8 mouse cellular contexts compared by ENCODE assay signal in the genomic region with DNA sequence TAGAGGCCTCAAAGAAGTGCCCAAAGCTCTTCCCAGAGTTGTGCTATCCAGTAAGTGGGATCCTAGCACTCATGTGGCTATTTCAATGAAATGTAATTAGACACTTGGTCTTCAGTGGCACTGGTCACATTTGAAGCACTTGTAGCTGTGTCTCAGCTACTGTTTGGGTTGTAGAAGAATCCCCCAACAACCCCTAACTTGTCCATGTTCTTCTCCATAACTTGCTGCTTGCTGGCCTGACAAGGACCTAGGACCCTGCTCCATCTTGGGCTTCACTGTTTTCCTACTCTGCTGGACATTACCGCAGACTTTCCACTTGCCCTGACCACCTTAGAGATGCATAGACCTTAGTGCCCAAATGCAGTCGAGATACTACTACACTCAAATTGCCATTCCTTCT. TPM values are rescaled to one million over a fixed set of nuclear protein-coding genes. Genes with fewer than 3 reads are reported as not detected.
A peak's percentile ranks its signal among the peaks of the same experiment; 100 is the strongest.
DNase-seq lines count a peak whose midpoint lies in the region; ATAC-seq and TF ChIP-seq lines count a peak whose summit lies in the region.

No protein-coding gene starts in this region.

- peak overlapping the region; percentile 51 for H3ac ChIP-seq in myocyte (ENCODE audit: control insufficient read depth, insufficient read length)

- no peak for TF ChIP-seq CTCF in liver, adult 2 months (IDR thresholded peaks at IDR 0.05; ENCODE audit: low read depth, low read length)
- TF ChIP-seq CTCF in hindbrain, postnatal 0 days (IDR thresholded peaks at IDR 0.05; ENCODE audit: low read depth): no peak

- H3K79me2 ChIP-seq in liver, adult 2 months (ENCODE audit: control insufficient read depth, insufficient read depth, low read length): peaks cover 11% of the 10 kb centered on the region; the same call in 1 of the 2 replicates
- H3K79me2 ChIP-seq in myocyte (ENCODE audit: control insufficient read depth, insufficient read depth): peaks cover 41% of the 10 kb centered on the region

- peaks cover 3% of the 10 kb centered on the region for H3K36me3 ChIP-seq in liver, adult 2 months (ENCODE audit: control insufficient read depth, insufficient read depth, low read length)
- H3K36me3 ChIP-seq in embryonic facial prominence, embryonic 10.5 days (replicated peaks): peaks cover 10% of the 10 kb centered on the region
- H3K36me3 ChIP-seq in hindbrain, postnatal 0 days (ENCODE audit: insufficient read depth, low read length): no peaks in the 10 kb centered on the region
- H3K36me3 ChIP-seq in myocyte (ENCODE audit: control insufficient read depth, insufficient read depth): peaks cover 7% of the 10 kb centered on the region

- H3K4me2 ChIP-seq in hindbrain, postnatal 0 days (ENCODE audit: low read depth, low read length): peak overlapping the region; percentile 88
- peak overlapping the region; percentile 86 for H3K4me2 ChIP-seq in myocyte (ENCODE audit: low read depth)

- no peaks in the 10 kb centered on the region for H3K27me3 ChIP-seq in liver, adult 2 months (ENCODE audit: control insufficient read depth, insufficient read depth, low read length)
- H3K27me3 ChIP-seq in embryonic facial prominence, embryonic 10.5 days (replicated peaks; ENCODE audit: low read depth, poor library complexity, severe bottlenecking): no peaks in the 10 kb centered on the region
- no peaks in the 10 kb centered on the region for H3K27me3 ChIP-seq in hindbrain, postnatal 0 days (ENCODE audit: insufficient read depth, low read length)
- H3K27me3 ChIP-seq in myocyte (ENCODE audit: control insufficient read depth, insufficient read depth, insufficient read length): no peaks in the 10 kb centered on the region

- TF ChIP-seq POLR2A in liver, adult 2 months (IDR thresholded peaks at IDR 0.05; ENCODE audit: extremely low read depth, insufficient read depth, low read length): no peak
- TF ChIP-seq POLR2A in myocyte (IDR thresholded peaks at IDR 0.05; ENCODE audit: insufficient read length, low read depth): no peak

- ATAC-seq in hindbrain, postnatal 0 days: no peak

- peak overlapping the region; percentile 65 for H3K4me3 ChIP-seq in liver, adult 2 months (ENCODE audit: insufficient read depth, low read depth, low read length)
- H3K4me3 ChIP-seq in embryonic facial prominence, embryonic 10.5 days: peak overlapping the region; percentile 86
- H3K4me3 ChIP-seq in hindbrain, postnatal 0 days (ENCODE audit: low read length): peak overlapping the region; percentile 92
- peak overlapping the region; percentile 90 for H3K4me3 ChIP-seq in myocyte

- H3K27ac ChIP-seq in liver, adult 2 months (replicated peaks; ENCODE audit: insufficient read depth, low read depth, low read length): peak overlapping the region; percentile 98
- peak overlapping the region; percentile 99 for H3K27ac ChIP-seq in embryonic facial prominence, embryonic 10.5 days (replicated peaks)
- H3K27ac ChIP-seq in hindbrain, postnatal 0 days: peak overlapping the region; percentile 97

- H3K9me3 ChIP-seq in embryonic facial prominence, embryonic 10.5 days: no peaks in the 10 kb centered on the region
- no peaks in the 10 kb centered on the region for H3K9me3 ChIP-seq in hindbrain, postnatal 0 days (ENCODE audit: low read length)

- peaks cover 5% of the 10 kb centered on the region for H3K4me1 ChIP-seq in liver, adult 2 months (ENCODE audit: control insufficient read depth, insufficient read depth, low read length)
- peaks cover 20% of the 10 kb centered on the region for H3K4me1 ChIP-seq in embryonic facial prominence, embryonic 10.5 days
- peaks cover 11% of the 10 kb centered on the region for H3K4me1 ChIP-seq in hindbrain, postnatal 0 days (ENCODE audit: insufficient read depth, low read length)

- WGBS in liver, adult 2 months: 11% methylated on average over 2 of the region's 2 CpGs
- 71% methylated on average over 2 of the region's 2 CpGs for WGBS in embryonic facial prominence, embryonic 10.5 days
- 63% methylated on average over 2 of the region's 2 CpGs for WGBS in hindbrain, postnatal 0 days

- H3K9ac ChIP-seq in liver, adult 2 months (ENCODE audit: low read depth, low read length): peak overlapping the region; percentile 89
- H3K9ac ChIP-seq in hindbrain, postnatal 0 days (replicated peaks; ENCODE audit: low read length): peak overlapping the region; percentile 97; the same call in 1 of the 2 replicates

- peak; percentile 52 for DNase-seq in liver, adult 2 months (ENCODE audit: extremely low read depth, low read depth, low spot score)
- no peak for DNase-seq in liver
- peak; percentile 10 for DNase-seq in embryonic facial prominence, embryonic 10.5 days (ENCODE audit: low spot score)
- DNase-seq in hindbrain, postnatal 0 days (ENCODE audit: low spot score): no peak
- DNase-seq in adrenal gland, postnatal 10 days: no peak
- no peak for DNase-seq in frontal cortex, postnatal 36 days (ENCODE audit: low spot score in 2 of 2)
- no peak for DNase-seq in left cerebral cortex, postnatal 10 days (ENCODE audit: extremely low spot score in 1 of 2, low spot score in 2 of 2)

- intact Hi-C loops in left cerebral cortex, postnatal 10 days (cut with DNase I): loop anchor here (5.0 kb wide), 1 partner anchor 50 kb away; no protein-coding TSS in a partner anchor

TF ChIP-seq in myocyte, 11 proteins besides CTCF, POLR2A, EP300 and RAD21:
- no peak for TF ChIP-seq TCF12 (IDR thresholded peaks at IDR 0.05; ENCODE audit: insufficient read depth, poor library complexity, severe bottlenecking)
- no peak for TF ChIP-seq TCF3 (IDR thresholded peaks at IDR 0.05; ENCODE audit: insufficient read length, low read depth)
- TF ChIP-seq POLR2AphosphoS2 (IDR thresholded peaks at IDR 0.05; ENCODE audit: insufficient read length, low read depth): no peak
- TF ChIP-seq REST (IDR thresholded peaks at IDR 0.05; ENCODE audit: insufficient read depth, insufficient read length): no peak
- TF ChIP-seq CEBPB (IDR thresholded peaks at IDR 0.05; ENCODE audit: insufficient read depth, poor library complexity, severe bottlenecking): no peak
- TF ChIP-seq E2F4 (IDR thresholded peaks at IDR 0.05; ENCODE audit: insufficient read depth): no peak
- TF ChIP-seq MAX (IDR thresholded peaks at IDR 0.05; ENCODE audit: low read depth): no peak
- TF ChIP-seq USF1 (IDR thresholded peaks at IDR 0.05; ENCODE audit: low read depth): no peak
- TF ChIP-seq MYOD1 (IDR thresholded peaks at IDR 0.05; ENCODE audit: control insufficient read depth in 1 of 3, insufficient read length in 2 of 3, low read depth in 2 of 3): no peak
- no peak for TF ChIP-seq MYOG (IDR thresholded peaks at IDR 0.05; ENCODE audit: control insufficient read depth in 1 of 3, insufficient read depth in 1 of 3, insufficient read length in 2 of 3, low read depth in 2 of 3)
- no peak for TF ChIP-seq SRF (IDR thresholded peaks at IDR 0.05; ENCODE audit: control insufficient read depth, insufficient read length, low read depth)

RNA-seq across cellular contexts. Expression of gene Zfp62, which starts 1.0 kb away (rescaled TPM):
- 18.3 and 18.8 TPM in 2 replicates for total RNA-seq in liver, adult 2 months (2014; rRNA removed)
- polyA plus RNA-seq in liver, adult 2 months (2012; rRNA removed): 0.71 and 1.4 TPM in 2 replicates
- polyA plus RNA-seq in embryonic facial prominence, embryonic 10.5 days (2016; fragmentation: Nextera tagmentation; extraction: Ambion mirVana): 46.8 and 50.0 TPM in 2 replicates
- 20.2 and 25.0 TPM in 2 replicates for total RNA-seq in hindbrain, postnatal 0 days (2014; rRNA removed)
- polyA plus RNA-seq in hindbrain, postnatal 0 days (2015; fragmentation: Nextera tagmentation; extraction: Ambion mirVana): 25.7 and 25.8 TPM in 2 replicates
- polyA plus RNA-seq in myocyte (2012; fragmentation: generic; extraction: Trizol): 5.6 TPM
- total RNA-seq in adrenal gland, postnatal 10 days (2021): 10 to 100 TPM; 29.8 to 38.1 TPM
- 10 to 100 TPM; 37.4 to 40.4 TPM for total RNA-seq in left cerebral cortex, postnatal 10 days (2021)

RNA-seq across cellular contexts. Expression of gene Btnl9, which starts 15.1 kb away (rescaled TPM):
- 3.4 and 5.5 TPM in 2 replicates for total RNA-seq in liver, adult 2 months (2014; rRNA removed)
- 1.9 and 2.3 TPM in 2 replicates for polyA plus RNA-seq in liver, adult 2 months (2012; rRNA removed)
- polyA plus RNA-seq in embryonic facial prominence, embryonic 10.5 days (2016; fragmentation: Nextera tagmentation; extraction: Ambion mirVana): 0.23 and 0.31 TPM in 2 replicates
- 0.37 TPM in 1 of 2 replicates, not detected in the other for total RNA-seq in hindbrain, postnatal 0 days (2014; rRNA removed)
- polyA plus RNA-seq in hindbrain, postnatal 0 days (2015; fragmentation: Nextera tagmentation; extraction: Ambion mirVana): 0.39 and 0.50 TPM in 2 replicates
- polyA plus RNA-seq in myocyte (2012; fragmentation: generic; extraction: Trizol): not detected
- 10 to 100 TPM; 34.5 to 37.6 TPM for total RNA-seq in adrenal gland, postnatal 10 days (2021)
- under 1 TPM; 0.11 to 0.59 TPM for total RNA-seq in left cerebral cortex, postnatal 10 days (2021)

RNA-seq across cellular contexts. Expression of gene Mgat1, which starts 41.9 kb away (rescaled TPM):
- total RNA-seq in liver, adult 2 months (2014; rRNA removed): 44.7 and 60.8 TPM in 2 replicates
- polyA plus RNA-seq in liver, adult 2 months (2012; rRNA removed): 134 and 145 TPM in 2 replicates
- polyA plus RNA-seq in embryonic facial prominence, embryonic 10.5 days (2016; fragmentation: Nextera tagmentation; extraction: Ambion mirVana): 34.8 and 40.3 TPM in 2 replicates
- 87.4 and 109 TPM in 2 replicates for total RNA-seq in hindbrain, postnatal 0 days (2014; rRNA removed)
- 33.6 and 35.3 TPM in 2 replicates for polyA plus RNA-seq in hindbrain, postnatal 0 days (2015; fragmentation: Nextera tagmentation; extraction: Ambion mirVana)
- 45.8 TPM for polyA plus RNA-seq in myocyte (2012; fragmentation: generic; extraction: Trizol)
- 100 to 1,000 TPM in 1 of 2 experiments, 10 to 100 TPM in 1; 87.9 to 101 TPM for total RNA-seq in adrenal gland, postnatal 10 days (2021)
- total RNA-seq in left cerebral cortex, postnatal 10 days (2021): 10 to 100 TPM; 60.5 to 67.2 TPM

RNA-seq across cellular contexts. Expression of gene Olfr1394, which starts 47.9 kb away (rescaled TPM):
- total RNA-seq in liver, adult 2 months (2014; rRNA removed): not detected in 2 replicates
- not detected in 2 replicates for polyA plus RNA-seq in liver, adult 2 months (2012; rRNA removed)
- not detected in 2 replicates for polyA plus RNA-seq in embryonic facial prominence, embryonic 10.5 days (2016; fragmentation: Nextera tagmentation; extraction: Ambion mirVana)
- not detected in 2 replicates for total RNA-seq in hindbrain, postnatal 0 days (2014; rRNA removed)
- not detected in 2 replicates for polyA plus RNA-seq in hindbrain, postnatal 0 days (2015; fragmentation: Nextera tagmentation; extraction: Ambion mirVana)
- polyA plus RNA-seq in myocyte (2012; fragmentation: generic; extraction: Trizol): not detected
- total RNA-seq in adrenal gland, postnatal 10 days (2021): not detected
- total RNA-seq in left cerebral cortex, postnatal 10 days (2021): not detected

RNA-seq across cellular contexts. Expression of gene Olfr1395, which starts 60.0 kb away (rescaled TPM):
- not detected in 2 replicates for total RNA-seq in liver, adult 2 months (2014; rRNA removed)
- polyA plus RNA-seq in liver, adult 2 months (2012; rRNA removed): not detected in 2 replicates
- not detected in 2 replicates for polyA plus RNA-seq in embryonic facial prominence, embryonic 10.5 days (2016; fragmentation: Nextera tagmentation; extraction: Ambion mirVana)
- total RNA-seq in hindbrain, postnatal 0 days (2014; rRNA removed): not detected in 2 replicates
- polyA plus RNA-seq in hindbrain, postnatal 0 days (2015; fragmentation: Nextera tagmentation; extraction: Ambion mirVana): not detected in 2 replicates
- not detected for polyA plus RNA-seq in myocyte (2012; fragmentation: generic; extraction: Trizol)
- not detected for total RNA-seq in adrenal gland, postnatal 10 days (2021)
- total RNA-seq in left cerebral cortex, postnatal 10 days (2021): not detected

Comparison
In these comparisons a context has a peak if more than half of its experiments do, and no peak if none do; other contexts are left out.
1. DNase-seq: peak in liver, adult 2 months (single experiment) and embryonic facial prominence, embryonic 10.5 days (single experiment); none in liver (single experiment), hindbrain, postnatal 0 days (single experiment), adrenal gland, postnatal 10 days (single experiment), frontal cortex, postnatal 36 days (0 of 2) and left cerebral cortex, postnatal 10 days (0 of 2).
2. Peak in every context shown above with its lines, with median percentiles within 50 percentile points of each other: H3K27ac ChIP-seq and H3K4me3 ChIP-seq.